Mouse (Mus musculus): ENCODE results near the gene Ndufa6.
A peak's percentile ranks its signal among the peaks of the same experiment; 100 is the strongest.

Ndufa6 gene

DNA sequence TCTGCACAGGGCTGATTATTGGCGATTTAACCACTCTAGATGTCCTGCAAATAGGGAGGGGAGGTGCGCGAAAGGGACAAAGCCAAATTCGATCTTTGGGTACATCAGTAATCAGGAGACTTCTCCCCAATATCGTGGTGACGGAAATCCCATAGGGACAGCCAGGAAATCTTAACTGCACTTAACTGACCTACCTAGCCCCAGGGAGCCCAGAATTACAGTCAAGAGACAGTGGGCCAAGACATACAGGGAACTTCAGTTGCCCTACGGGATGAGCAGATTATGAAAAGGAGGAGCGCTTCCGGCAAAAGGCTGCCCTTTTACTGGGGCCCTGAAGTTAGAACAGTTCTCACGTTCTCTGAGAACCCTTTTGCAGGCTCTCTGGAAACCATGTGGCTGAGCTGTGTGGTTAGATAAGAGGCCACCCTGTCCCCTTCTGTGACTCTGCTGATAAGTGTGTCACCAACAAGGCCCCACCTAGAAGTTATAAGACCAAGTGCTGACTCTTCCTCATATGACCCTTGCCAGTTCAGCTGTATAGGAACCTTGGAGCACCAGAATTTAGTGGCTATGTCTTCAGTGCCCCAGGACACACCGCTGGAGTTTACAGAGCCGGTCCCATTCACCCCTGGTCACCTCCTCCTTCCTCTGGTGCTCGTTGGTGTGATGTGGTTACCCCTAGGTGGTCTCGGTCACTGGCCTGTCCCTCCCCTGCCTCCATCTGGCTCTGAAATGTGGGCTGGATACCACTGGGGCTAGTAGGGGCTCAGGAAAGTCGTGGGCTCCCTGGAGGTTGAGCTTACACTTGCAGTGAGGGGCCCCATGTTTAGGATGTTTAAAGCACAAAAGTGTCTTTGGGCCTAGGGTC, 12.2 kb downstream of the Ndufa6 start:
- DNase-seq (ENCODE audit: low spot score in 2 of 2): no peak

DNA sequence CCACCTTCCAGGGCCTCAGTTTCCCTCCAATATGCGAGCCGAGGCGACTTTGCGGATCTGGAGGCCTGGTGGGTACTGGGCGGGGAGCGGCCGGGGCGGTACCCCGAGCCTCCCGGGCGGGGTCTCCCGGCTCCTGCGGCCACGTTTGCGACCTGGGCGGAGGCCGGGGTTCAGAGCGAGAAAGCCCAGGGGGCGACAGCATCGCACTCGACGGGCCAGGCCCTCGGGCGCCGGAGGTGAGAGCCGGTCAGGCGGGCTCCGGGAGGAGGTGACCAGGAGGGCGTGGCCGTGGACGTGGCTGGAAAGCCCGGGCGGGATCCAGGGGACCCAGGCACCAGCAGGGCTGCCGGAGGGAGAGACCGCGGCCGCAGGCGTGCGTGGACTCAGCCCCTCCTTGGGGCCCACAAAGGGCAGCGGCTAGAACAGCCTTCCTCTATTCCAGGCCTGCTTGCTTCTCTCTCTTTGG, 13.1 kb downstream of the Ndufa6 start:
- no peak for DNase-seq (ENCODE audit: low spot score in 2 of 2)

DNA sequence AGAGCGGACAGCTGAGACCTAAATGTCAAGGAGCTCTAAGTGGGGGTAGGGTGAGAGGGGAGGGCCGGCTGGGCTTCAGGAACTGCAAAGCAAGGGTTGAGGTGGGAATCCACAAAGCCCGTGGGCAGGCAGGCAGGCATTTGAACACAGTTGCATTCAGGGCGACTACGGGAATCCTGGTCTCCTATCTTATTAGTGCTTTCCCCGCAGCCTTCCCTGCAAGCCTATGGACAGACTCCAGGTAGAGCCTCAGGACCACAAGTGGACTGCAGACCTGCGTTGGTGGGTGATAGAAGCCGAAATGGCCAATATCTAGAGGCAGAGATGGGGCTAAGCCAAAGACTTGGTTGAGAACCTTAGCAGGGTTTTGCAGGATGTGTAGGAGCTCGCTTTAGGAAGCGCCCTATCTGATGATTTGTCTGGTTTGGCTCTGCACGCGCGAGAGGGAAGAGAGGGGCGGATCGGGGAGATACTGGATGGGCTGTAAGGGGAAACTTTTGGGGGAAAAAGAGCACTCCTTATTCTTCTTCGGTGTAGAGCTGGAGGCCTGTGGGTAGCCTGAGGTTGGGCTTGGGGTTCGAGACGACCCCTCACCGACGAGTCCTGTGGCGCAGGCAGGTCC, 13.6 kb downstream of the Ndufa6 start:
- DNase-seq (ENCODE audit: low spot score in 2 of 2): no peak

DNA sequence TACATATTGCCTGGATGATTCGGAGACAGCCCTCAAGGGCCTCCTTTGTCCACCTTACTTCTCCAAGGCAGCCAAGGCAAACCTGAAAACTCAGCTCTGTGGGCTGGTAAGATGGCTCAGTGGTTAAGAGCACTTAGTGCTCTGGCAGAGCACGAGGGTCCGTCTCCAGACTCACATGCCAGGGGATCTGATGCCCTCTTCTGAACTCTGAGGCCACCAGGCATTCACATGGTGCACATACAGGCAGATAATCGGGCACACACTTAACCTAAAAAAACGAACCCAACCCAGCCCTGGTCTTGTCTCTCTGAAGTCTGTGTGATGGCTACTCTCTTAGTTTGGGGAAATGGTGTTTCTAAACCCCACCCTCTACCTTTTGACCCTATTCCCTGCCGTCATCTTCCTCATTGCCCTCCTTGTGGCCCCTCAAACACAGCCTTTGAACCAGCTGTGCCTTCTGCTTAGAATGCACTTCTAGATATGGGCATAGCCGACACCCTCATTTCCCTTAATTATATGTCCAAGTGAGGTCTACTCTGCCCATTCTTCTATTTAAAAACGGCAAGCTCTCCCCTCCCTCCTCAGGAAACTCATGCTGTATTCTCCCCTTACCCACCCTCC, 14.4 kb downstream of the Ndufa6 start:
- DNase-seq (ENCODE audit: low spot score in 2 of 2): no peak

DNA sequence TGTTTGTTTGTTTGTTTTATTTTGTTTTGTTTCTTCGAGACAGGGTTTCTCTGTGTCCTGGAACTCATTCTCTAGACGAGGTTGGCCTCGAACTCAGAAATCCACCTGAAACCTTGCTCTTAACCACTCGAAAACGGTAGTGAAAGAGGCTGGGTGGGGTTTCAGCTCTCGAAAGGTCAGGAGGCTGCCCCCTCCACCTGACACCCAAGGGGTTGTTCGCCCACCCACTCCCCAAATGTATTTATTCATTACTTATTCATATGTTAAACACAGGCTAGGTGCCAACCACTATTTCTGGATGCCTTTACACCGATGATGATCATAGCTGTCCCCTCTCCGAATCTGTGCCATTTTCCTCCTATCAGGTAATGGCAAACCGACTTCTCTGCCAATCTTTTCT, 15.0 kb downstream of the Ndufa6 start:
- DNase-seq (ENCODE audit: low spot score in 2 of 2): no peak

DNA sequence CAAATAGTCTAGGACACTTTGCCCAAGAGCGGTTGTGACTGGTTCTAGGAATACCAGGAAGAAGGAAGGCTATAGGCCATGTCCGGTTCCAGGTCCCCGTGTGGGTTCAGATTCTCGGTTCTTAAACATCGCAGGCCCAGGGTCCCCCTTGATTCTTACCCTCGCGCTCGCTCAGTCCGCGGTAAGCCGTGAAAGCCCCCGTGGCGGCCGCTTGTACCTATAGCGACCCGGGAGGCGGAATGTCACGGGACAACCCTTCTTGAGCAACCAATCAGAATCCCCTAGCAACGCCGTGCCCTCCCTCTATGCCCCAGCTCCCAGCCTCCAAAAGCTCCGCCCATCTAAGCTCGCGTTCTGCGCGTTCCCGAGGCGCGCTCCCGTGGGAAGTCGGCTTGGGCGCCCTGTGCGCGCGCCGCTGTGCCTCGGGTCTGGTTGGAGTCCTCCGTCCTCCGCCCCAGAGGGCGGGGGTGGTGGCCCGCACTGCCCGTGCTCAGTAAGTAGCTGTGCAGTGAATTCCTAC, 15.5 kb downstream of the Ndufa6 start, which contains the start of the genes Naga, Pheta2 and Smdt1:
Naga (minus strand) TSS at position 333 of the 520 bp plus-strand sequence.
Pheta2 (plus strand) TSS at position 350 of the 520 bp plus-strand sequence.
Smdt1 (plus strand) TSS at position 367 of the 520 bp plus-strand sequence.
- peak; percentile 90 to 93 for DNase-seq (ENCODE audit: low spot score in 2 of 2)

DNA sequence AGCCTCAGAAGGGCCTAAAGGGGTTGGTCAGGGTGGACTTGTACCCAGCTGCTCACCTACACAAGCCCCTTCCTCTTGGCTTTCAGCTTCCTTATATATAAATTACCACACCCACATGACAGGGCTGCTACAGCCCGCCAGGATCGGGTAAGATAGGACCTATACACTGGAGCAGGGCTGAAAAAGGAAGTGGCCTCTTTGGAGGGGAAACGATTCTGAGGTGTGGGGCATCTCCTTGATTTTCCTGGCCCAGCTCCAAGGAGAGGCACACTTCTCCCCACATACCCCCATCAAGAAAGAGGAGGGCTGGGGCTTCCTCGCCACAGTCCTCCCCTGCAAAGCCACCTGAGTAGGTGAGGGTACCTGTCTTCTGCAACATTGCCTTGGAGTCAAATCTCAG, 16.2 kb downstream of the Ndufa6 start:
- DNase-seq (ENCODE audit: low spot score in 2 of 2): no peak

DNA sequence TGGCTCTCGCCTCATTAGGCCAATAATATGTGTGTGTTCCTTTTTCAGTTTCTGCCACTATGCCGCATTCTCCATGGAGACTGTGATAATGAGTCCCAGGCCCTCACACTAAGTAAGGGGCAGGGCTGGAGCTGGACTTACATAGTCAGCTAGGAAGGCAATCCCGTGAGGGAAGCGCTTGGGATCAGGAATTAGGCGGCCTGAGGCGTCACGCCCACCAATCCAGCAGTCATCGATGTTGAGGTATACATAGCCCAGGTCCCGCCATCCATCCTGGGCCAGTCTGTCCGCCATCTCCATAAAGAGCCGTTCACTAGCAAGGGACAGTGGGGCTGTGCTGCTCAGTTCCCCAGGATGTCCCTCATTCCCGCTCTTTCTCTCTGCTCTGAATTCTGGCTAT, 17.5 kb downstream of the Ndufa6 start:
- DNase-seq (ENCODE audit: low spot score in 2 of 2): no peak

DNA sequence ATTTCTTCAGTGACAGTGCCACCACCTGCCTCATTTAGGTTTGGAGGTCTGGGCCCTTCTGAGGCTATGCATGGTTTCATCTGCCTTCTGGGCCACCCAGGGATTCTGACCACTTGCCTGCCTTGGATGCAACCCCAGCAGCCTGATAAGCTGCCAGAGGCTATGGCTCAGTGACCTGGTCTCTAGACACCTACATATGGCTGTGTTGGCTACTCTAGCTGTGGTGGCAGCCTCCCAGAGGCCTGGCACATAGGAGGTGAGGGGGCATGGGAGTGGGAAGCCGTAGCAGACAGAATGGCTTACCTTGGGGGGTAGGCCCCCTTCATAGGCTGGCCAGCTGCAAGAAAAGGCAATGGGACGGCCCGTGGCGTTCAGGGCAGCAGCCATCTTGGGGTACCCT, 18.9 kb downstream of the Ndufa6 start:
- DNase-seq (ENCODE audit: low spot score in 2 of 2): no peak

DNA sequence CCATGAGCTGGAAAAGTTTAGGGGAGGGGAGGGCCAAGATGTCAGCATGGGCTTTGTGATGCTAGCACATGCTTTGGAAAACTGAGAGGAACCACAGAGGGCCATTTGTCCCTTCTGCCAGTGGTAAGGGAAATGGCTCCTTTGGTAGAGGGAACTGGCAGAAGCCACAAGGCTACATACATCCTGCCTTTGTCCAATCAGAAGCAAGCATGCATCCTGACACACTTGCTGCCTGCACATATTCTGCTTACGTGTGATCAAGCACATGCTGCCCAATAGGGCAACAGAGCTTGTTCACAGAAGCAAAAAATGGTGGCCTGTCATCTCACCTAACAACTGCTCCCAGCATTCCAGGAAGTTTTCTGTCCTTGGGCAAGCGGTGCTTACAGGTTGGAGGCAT, 28.7 kb downstream of the Ndufa6 start:
- DNase-seq (ENCODE audit: low spot score in 2 of 2): no peak

DNA sequence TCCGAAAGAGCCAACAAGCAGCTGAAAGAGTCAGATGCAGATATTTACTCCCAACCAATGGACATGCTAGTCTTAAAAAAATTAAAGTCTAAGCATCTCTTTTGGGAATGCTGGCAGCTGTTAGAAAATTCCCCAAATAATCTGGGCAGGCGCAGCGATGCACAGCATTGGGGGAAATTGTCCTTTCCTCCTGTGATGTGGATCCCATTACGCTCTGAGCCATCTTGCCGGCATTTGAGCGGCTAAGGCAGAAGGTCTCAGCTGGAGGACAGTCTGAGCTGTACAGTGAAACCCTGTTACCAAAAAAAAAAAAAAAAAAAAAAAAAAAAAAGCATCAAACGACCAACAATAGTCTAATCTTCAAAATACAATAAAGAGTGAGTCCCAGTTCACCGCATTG, 31.9 kb downstream of the Ndufa6 start:
- no peak for DNase-seq (ENCODE audit: low spot score in 2 of 2)

DNA sequence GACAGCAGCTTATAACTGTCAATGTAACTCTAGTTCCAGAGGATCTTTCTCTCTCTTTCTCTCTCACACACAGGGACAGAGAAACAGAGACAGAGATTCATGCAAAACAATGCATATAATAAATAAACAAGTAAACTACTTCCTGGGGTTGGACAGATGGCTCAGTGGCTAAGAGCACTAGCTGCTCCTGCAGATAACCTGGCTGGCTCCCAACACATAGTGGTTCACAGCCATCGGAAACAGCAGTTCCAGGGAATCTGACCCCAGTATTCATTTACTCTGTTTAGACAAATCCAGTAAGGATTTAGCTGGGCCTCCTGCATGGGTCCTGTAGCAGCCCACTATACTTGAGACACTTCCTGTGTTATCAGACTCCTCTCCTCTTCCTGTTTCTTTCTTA, 34.5 kb downstream of the Ndufa6 start:
- no peak for DNase-seq (ENCODE audit: low spot score in 2 of 2)

DNA sequence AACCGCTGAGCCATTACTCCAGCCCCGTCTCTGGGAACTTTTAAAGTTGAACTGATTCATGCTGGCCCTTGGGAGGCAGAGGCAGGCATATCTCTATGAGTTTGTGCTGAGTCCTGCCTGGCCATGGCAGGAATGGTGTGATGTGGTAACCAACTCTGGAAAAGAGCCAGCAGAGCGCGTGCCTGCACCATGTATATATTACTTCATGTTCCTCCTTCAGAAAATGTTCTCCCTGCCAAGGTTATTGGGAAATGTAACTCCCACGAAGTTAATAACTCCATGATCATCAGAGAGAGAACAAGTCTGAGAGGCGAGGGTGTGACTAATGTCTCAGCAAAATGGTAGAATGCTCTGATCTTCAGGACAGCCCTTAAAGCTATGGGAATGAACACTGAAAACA, 36.3 kb downstream of the Ndufa6 start:
- no peak for DNase-seq (ENCODE audit: low spot score in 2 of 2)

DNA sequence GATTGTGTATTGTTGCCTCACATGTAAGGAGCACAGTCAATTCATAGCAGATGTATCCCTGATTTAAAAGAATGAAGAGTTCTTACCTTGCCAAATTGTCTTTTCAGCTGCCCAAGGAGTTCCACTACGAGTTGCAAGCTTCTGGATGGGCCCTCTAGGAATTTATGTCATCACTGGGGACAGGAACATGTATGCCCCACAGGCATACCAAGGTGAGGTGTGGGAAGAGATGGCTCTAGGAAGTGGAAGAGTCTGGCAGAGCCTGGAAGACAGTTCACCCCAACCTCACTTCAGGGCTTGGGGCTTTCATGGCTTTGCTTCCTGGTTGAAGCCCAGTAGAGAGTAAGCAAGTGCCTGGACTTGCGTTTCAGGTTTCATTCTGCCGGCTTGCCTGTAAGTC, 45.7 kb downstream of the Ndufa6 start:
- no peak for DNase-seq (ENCODE audit: low spot score in 2 of 2)

DNA sequence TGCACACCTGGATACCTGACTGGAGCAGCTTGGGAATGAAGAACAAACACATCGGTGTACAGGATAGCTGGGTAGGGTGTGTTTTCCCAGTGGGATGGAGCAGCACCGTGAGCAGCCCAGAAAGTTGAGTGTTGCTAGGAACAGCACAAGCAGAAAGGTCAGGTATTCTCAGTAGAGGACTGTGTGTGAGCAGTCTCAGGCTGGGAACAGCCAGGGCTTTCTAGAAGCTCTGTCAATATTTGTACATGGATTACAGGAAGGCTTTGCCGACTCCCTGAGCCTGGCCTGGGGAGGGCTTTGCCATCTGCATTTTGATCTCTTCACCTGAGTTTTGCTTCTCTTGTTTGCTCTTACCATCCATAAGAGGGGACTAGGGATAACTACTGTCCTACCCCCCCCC, 47.0 kb downstream of the Ndufa6 start:
- DNase-seq (ENCODE audit: low spot score in 2 of 2): no peak

Data from right cerebral cortex, adult 2 months (tissue).